ENCODE assay signal across 8 mouse cellular contexts in the genomic region with DNA sequence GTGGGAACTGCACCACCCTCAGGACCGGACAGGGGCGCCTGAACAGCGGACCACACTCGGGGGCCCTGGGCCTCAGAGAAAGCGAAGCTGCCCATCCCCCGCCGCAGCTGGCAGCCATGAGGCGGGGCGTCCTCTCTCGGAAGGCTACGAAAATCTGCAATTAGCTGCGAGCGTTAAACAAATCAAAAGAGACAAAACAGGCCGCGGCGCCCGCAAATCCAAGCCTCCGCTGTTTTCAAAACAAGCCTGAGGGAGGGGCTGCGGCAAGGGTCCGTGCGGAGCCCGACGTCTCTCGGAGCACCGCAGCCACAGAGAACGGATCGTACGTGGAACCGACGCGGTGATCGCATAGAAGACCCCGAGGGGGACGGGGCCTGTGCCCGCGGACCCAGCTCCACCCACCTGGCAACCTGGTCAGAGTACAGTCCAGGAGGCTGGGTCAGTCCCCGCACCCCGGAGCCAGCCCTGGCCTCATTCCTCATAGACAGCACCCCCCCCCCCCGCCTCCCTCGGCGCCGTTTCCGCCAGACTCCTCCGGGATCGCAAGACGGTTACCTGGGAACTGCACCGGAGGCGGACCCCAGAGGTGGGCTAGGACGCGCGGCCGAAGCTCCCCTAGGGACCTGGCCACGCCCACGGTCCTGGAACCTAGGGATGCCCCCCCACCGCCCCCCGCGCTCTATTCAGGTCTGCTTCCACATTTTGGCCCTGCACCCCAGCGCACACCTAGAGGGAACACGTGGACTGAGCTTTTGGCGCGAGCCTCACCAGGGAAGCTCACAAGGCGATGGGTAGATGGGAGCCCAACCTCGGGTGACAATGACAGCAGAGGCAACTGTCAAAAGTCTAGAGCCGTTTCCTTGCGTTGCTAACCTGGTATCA. TPM values are rescaled to one million over a fixed set of nuclear protein-coding genes. Genes with fewer than 3 reads are reported as not detected.
A peak's percentile ranks its signal among the peaks of the same experiment; 100 is the strongest.
DNase-seq lines count a peak whose midpoint lies in the region; ATAC-seq and TF ChIP-seq lines count a peak whose summit lies in the region.

No protein-coding gene starts in this region.

- no peak for DNase-seq in layer of hippocampus, adult 2 months (ENCODE audit: low spot score in 2 of 2)
- no peak for DNase-seq in layer of hippocampus, adult 9-11 months
- peak; percentile 56 for DNase-seq in Muller cell, postnatal 12 days (ENCODE audit: inconsistent ontology term)

- peak overlapping the region; percentile 85 for H3K27ac ChIP-seq in layer of hippocampus, adult 2 months
- peak overlapping the region; percentile 45 for H3K27ac ChIP-seq in embryonic fibroblast, embryonic 13.5 days (ENCODE audit: insufficient read depth, low read length)
- H3K27ac ChIP-seq in liver, embryonic 12.5 days: peak overlapping the region; percentile 38
- peak overlapping the region; percentile 43; the same call in 1 of the 2 replicates for H3K27ac ChIP-seq in neural tube, embryonic 12.5 days

- peak overlapping the region; percentile 68 for H3K4me3 ChIP-seq in layer of hippocampus, adult 2 months
- peak overlapping the region; percentile 41 for H3K4me3 ChIP-seq in embryonic fibroblast, embryonic 13.5 days (ENCODE audit: insufficient read depth, low read length)
- H3K4me3 ChIP-seq in liver, embryonic 12.5 days: peak overlapping the region; percentile 58
- H3K4me3 ChIP-seq in neural tube, embryonic 12.5 days: peak overlapping the region; percentile 49

- peaks cover 17% of the 10 kb centered on the region for H3K4me1 ChIP-seq in embryonic fibroblast, embryonic 13.5 days (ENCODE audit: control insufficient read depth, insufficient read depth, low read length)
- H3K4me1 ChIP-seq in liver, embryonic 12.5 days: peaks cover 87% of the 10 kb centered on the region
- peaks cover 85% of the 10 kb centered on the region for H3K4me1 ChIP-seq in neural tube, embryonic 12.5 days

- peaks cover 3% of the 10 kb centered on the region; the same call in 1 of the 2 replicates for H3K36me3 ChIP-seq in liver, embryonic 12.5 days
- peaks cover 16% of the 10 kb centered on the region for H3K36me3 ChIP-seq in neural tube, embryonic 12.5 days

- TF ChIP-seq CTCF in layer of hippocampus, adult 2 months (conservative IDR thresholded peaks at IDR 0.05): no peak; the same call in 1 of the 2 replicates
- TF ChIP-seq CTCF in embryonic fibroblast, embryonic 13.5 days (IDR thresholded peaks at IDR 0.05; ENCODE audit: borderline replicate concordance, insufficient read depth, low read length): no peak

- H3K4me2 ChIP-seq in liver, embryonic 12.5 days: peak overlapping the region; percentile 80
- H3K4me2 ChIP-seq in neural tube, embryonic 12.5 days (replicated peaks): peak overlapping the region; percentile 99

- peak; percentile 49 for ATAC-seq in inflammation-experienced regulatory T-cells, adult 6 months
- ATAC-seq in liver, embryonic 12.5 days: no peak
- ATAC-seq in neural tube, embryonic 12.5 days (ENCODE audit: low FRiP score, low read depth): peak; percentile 51
- no peak for ATAC-seq in megakaryocyte-erythroid progenitor cell, adult 5-6 weeks (replicated peaks; ENCODE audit: low FRiP score, low TSS enrichment, poor library complexity, severe bottlenecking)

- WGBS in liver, embryonic 12.5 days (ENCODE audit: insufficient replicate concordance): under 1% methylated on average over 64 of the region's 65 CpGs
- WGBS in neural tube, embryonic 12.5 days: under 1% methylated on average over 65 of the region's 65 CpGs

- peaks cover 59% of the 10 kb centered on the region for H3K27me3 ChIP-seq in liver, embryonic 12.5 days (replicated peaks)
- H3K27me3 ChIP-seq in neural tube, embryonic 12.5 days (replicated peaks): 0 out of 2 replicates have a peak, but pooled peaks cover 6% of the 10 kb centered on the region

- H3K9ac ChIP-seq in liver, embryonic 12.5 days: peak overlapping the region; percentile 56
- H3K9ac ChIP-seq in neural tube, embryonic 12.5 days: peak overlapping the region; percentile 82

- no peak for TF ChIP-seq POLR2A in embryonic fibroblast, embryonic 13.5 days (IDR thresholded peaks at IDR 0.05; ENCODE audit: low read depth, low read length)

- H3K9me3 ChIP-seq in liver, embryonic 12.5 days (replicated peaks): no peaks in the 10 kb centered on the region
- H3K9me3 ChIP-seq in neural tube, embryonic 12.5 days: no peaks in the 10 kb centered on the region

RNA-seq across cellular contexts. Expression of a gene that starts 7.3 kb away (rescaled TPM):
- total RNA-seq in layer of hippocampus, adult 2 months (2021): 10 to 100 TPM; 49.7 to 59.1 TPM
- 194 and 237 TPM in 2 replicates for polyA plus RNA-seq in embryonic fibroblast, embryonic 13.5 days (2011; ENCODE audit: insufficient read length, low read depth, missing spikeins)
- polyA plus RNA-seq in inflammation-experienced regulatory T-cells, adult 6 months (2017; shearing (Covaris generic)): 1 to 10 TPM; 1.0 to 3.7 (median 1.7) TPM
- polyA plus RNA-seq in liver, embryonic 12.5 days (2016; fragmentation: Nextera tagmentation; extraction: Ambion mirVana): 38.5 and 38.8 TPM in 2 replicates
- polyA plus RNA-seq in neural tube, embryonic 12.5 days (2016; fragmentation: Nextera tagmentation; extraction: Ambion mirVana): 123 and 126 TPM in 2 replicates
- 2.3 and 3.6 TPM in 2 replicates for total RNA-seq in megakaryocyte-erythroid progenitor cell, adult 5-6 weeks (2014; fragmentation: Nextera tagmentation)
- total RNA-seq in megakaryocyte-erythroid progenitor cell, adult 5-6 weeks (2017): 0.34 and 1.7 TPM in 2 replicates

RNA-seq across cellular contexts. Expression of a gene that starts 23.0 kb away (rescaled TPM):
- 10 to 100 TPM; 39.6 to 41.5 TPM for total RNA-seq in layer of hippocampus, adult 2 months (2021)
- 3.1 and 4.2 TPM in 2 replicates for polyA plus RNA-seq in embryonic fibroblast, embryonic 13.5 days (2011; ENCODE audit: insufficient read length, low read depth, missing spikeins)
- 10 to 100 TPM in 2 of 3 experiments, 1 to 10 TPM in 1; 3.4 to 16.7 (median 13.6) TPM for polyA plus RNA-seq in inflammation-experienced regulatory T-cells, adult 6 months (2017; shearing (Covaris generic))
- 5.3 and 5.5 TPM in 2 replicates for polyA plus RNA-seq in liver, embryonic 12.5 days (2016; fragmentation: Nextera tagmentation; extraction: Ambion mirVana)
- polyA plus RNA-seq in neural tube, embryonic 12.5 days (2016; fragmentation: Nextera tagmentation; extraction: Ambion mirVana): 55.5 and 62.6 TPM in 2 replicates
- 9.8 and 14.1 TPM in 2 replicates for total RNA-seq in megakaryocyte-erythroid progenitor cell, adult 5-6 weeks (2014; fragmentation: Nextera tagmentation)
- 1.3 and 4.6 TPM in 2 replicates for total RNA-seq in megakaryocyte-erythroid progenitor cell, adult 5-6 weeks (2017)

RNA-seq across cellular contexts. Expression of a gene that starts 23.8 kb away (rescaled TPM):
- 10 to 100 TPM; 21.6 to 25.8 TPM for total RNA-seq in layer of hippocampus, adult 2 months (2021)
- 7.3 and 10.8 TPM in 2 replicates for polyA plus RNA-seq in embryonic fibroblast, embryonic 13.5 days (2011; ENCODE audit: insufficient read length, low read depth, missing spikeins)
- polyA plus RNA-seq in inflammation-experienced regulatory T-cells, adult 6 months (2017; shearing (Covaris generic)): 10 to 100 TPM in 2 of 3 experiments, 1 to 10 TPM in 1; 8.2 to 23.6 (median 21.4) TPM
- 1.8 TPM in 2 replicates for polyA plus RNA-seq in liver, embryonic 12.5 days (2016; fragmentation: Nextera tagmentation; extraction: Ambion mirVana)
- 45.7 and 46.6 TPM in 2 replicates for polyA plus RNA-seq in neural tube, embryonic 12.5 days (2016; fragmentation: Nextera tagmentation; extraction: Ambion mirVana)
- 0.11 TPM in 1 of 2 replicates, not detected in the other for total RNA-seq in megakaryocyte-erythroid progenitor cell, adult 5-6 weeks (2014; fragmentation: Nextera tagmentation)
- 0.27 and 3.5 TPM in 2 replicates for total RNA-seq in megakaryocyte-erythroid progenitor cell, adult 5-6 weeks (2017)

RNA-seq across cellular contexts. Expression of a gene that starts 32.8 kb away (rescaled TPM):
- total RNA-seq in layer of hippocampus, adult 2 months (2021): 1 to 10 TPM; 4.4 to 5.6 TPM
- 10.1 and 16.4 TPM in 2 replicates for polyA plus RNA-seq in embryonic fibroblast, embryonic 13.5 days (2011; ENCODE audit: insufficient read length, low read depth, missing spikeins)
- 1 to 10 TPM in 2 of 3 experiments, under 1 TPM in 1; 0.50 to 3.6 (median 2.8) TPM for polyA plus RNA-seq in inflammation-experienced regulatory T-cells, adult 6 months (2017; shearing (Covaris generic))
- 2.3 and 2.7 TPM in 2 replicates for polyA plus RNA-seq in liver, embryonic 12.5 days (2016; fragmentation: Nextera tagmentation; extraction: Ambion mirVana)
- polyA plus RNA-seq in neural tube, embryonic 12.5 days (2016; fragmentation: Nextera tagmentation; extraction: Ambion mirVana): 11.7 and 13.4 TPM in 2 replicates
- not detected in 2 replicates for total RNA-seq in megakaryocyte-erythroid progenitor cell, adult 5-6 weeks (2014; fragmentation: Nextera tagmentation)
- total RNA-seq in megakaryocyte-erythroid progenitor cell, adult 5-6 weeks (2017): 2.1 TPM in 1 of 2 replicates, not detected in the other

RNA-seq across cellular contexts. Expression of a gene that starts 38.1 kb away (rescaled TPM):
- 100 to 1,000 TPM; 170 to 172 TPM for total RNA-seq in layer of hippocampus, adult 2 months (2021)
- polyA plus RNA-seq in embryonic fibroblast, embryonic 13.5 days (2011; ENCODE audit: insufficient read length, low read depth, missing spikeins): 32.4 and 43.1 TPM in 2 replicates
- polyA plus RNA-seq in inflammation-experienced regulatory T-cells, adult 6 months (2017; shearing (Covaris generic)): 10 to 100 TPM; 21.5 to 33.7 (median 30.1) TPM
- polyA plus RNA-seq in liver, embryonic 12.5 days (2016; fragmentation: Nextera tagmentation; extraction: Ambion mirVana): 21.4 and 23.9 TPM in 2 replicates
- 56.9 and 69.7 TPM in 2 replicates for polyA plus RNA-seq in neural tube, embryonic 12.5 days (2016; fragmentation: Nextera tagmentation; extraction: Ambion mirVana)
- total RNA-seq in megakaryocyte-erythroid progenitor cell, adult 5-6 weeks (2014; fragmentation: Nextera tagmentation): 56.3 and 72.3 TPM in 2 replicates
- 29.4 and 145 TPM in 2 replicates for total RNA-seq in megakaryocyte-erythroid progenitor cell, adult 5-6 weeks (2017)

Comparison
In these comparisons a context has a peak if more than half of its experiments do, and no peak if none do; other contexts are left out.
1. ATAC-seq: peak in inflammation-experienced regulatory T-cells, adult 6 months (single experiment) and neural tube, embryonic 12.5 days (single experiment); none in liver, embryonic 12.5 days (single experiment) and megakaryocyte-erythroid progenitor cell, adult 5-6 weeks (single experiment).
2. Peak in every context shown above with its lines, with median percentiles within 50 percentile points of each other: H3K27ac ChIP-seq and H3K4me3 ChIP-seq.